13 mouse cellular contexts compared by ENCODE assay signal in genomic region chr15:85682116-85682515, GRCm38 (mm10). TPM values are rescaled to one million over a fixed set of nuclear protein-coding genes. Genes with fewer than 3 reads are reported as not detected.
DNase-seq lines count a peak whose midpoint lies in the region; ATAC-seq and TF ChIP-seq lines count a peak whose summit lies in the region.
"Had no signal": no experiment of that assay in that cellular context is flagged by ENCODE, and none has a peak within 500 bp of the region (broad histone marks: within the 10 kb centered on the region; RNA-seq: fewer than 3 reads in every experiment).

No protein-coding gene starts in this region.

- no peak for DNase-seq in kidney, adult 2 months
- DNase-seq in layer of hippocampus, adult 8-10 months (ENCODE audit: low spot score in 2 of 2), result no peak
- DNase-seq: adrenal gland, adult 2 months had no signal

- peak overlapping the region; percentile 58 for H3ac ChIP-seq in C2C12 (ENCODE audit: control insufficient read depth, insufficient read length, low read depth)

- no peaks in the 10 kb centered on the region for H3K27me3 ChIP-seq in forebrain, embryonic 16.5 days (replicated peaks; ENCODE audit: control insufficient read depth, insufficient read depth, low read length)
- no peaks in the 10 kb centered on the region for H3K27me3 ChIP-seq in forebrain, embryonic 13.5 days
- H3K27me3 ChIP-seq in kidney, adult 2 months (replicated peaks; ENCODE audit: control insufficient read depth, insufficient read depth, low read length), result no peaks in the 10 kb centered on the region
- no peaks in the 10 kb centered on the region for H3K27me3 ChIP-seq in kidney, embryonic 14.5 days (ENCODE audit: control insufficient read depth, insufficient read depth, low read length)
- H3K27me3 ChIP-seq in C2C12 (ENCODE audit: control insufficient read depth, insufficient read depth, insufficient read length), result no peaks in the 10 kb centered on the region
- H3K27me3 ChIP-seq: heart, embryonic 15.5 days had no signal

- H3K36me3 ChIP-seq in forebrain, embryonic 16.5 days (ENCODE audit: control insufficient read depth, insufficient read depth), result peaks cover 7% of the 10 kb centered on the region; the same call in 1 of the 2 replicates
- peaks cover 47% of the 10 kb centered on the region for H3K36me3 ChIP-seq in forebrain, embryonic 13.5 days (ENCODE audit: poor library complexity, severe bottlenecking)
- peaks cover 11% of the 10 kb centered on the region; the same call in 1 of the 2 replicates for H3K36me3 ChIP-seq in kidney, adult 2 months (ENCODE audit: control insufficient read depth, insufficient read depth, low read length)
- H3K36me3 ChIP-seq in kidney, embryonic 14.5 days (ENCODE audit: control insufficient read depth, insufficient read depth, low read length), result peaks cover 44% of the 10 kb centered on the region
- peaks cover 89% of the 10 kb centered on the region for H3K36me3 ChIP-seq in C2C12 (ENCODE audit: control insufficient read depth, insufficient read depth)

- TF ChIP-seq POLR2A in kidney, adult 2 months (IDR thresholded peaks at IDR 0.05; ENCODE audit: low read depth, low read length), result no peak
- TF ChIP-seq POLR2A in cortical plate, adult 2 months (IDR thresholded peaks at IDR 0.05; ENCODE audit: extremely low read depth, insufficient read depth, low read length), result no peak

- no peak for TF ChIP-seq CTCF in kidney, adult 2 months (conservative IDR thresholded peaks at IDR 0.05; ENCODE audit: insufficient read depth, insufficient read length, low read depth, low read length)
- TF ChIP-seq CTCF in C2C12 (IDR thresholded peaks at IDR 0.05; ENCODE audit: control insufficient read depth, insufficient read depth, insufficient read length), result no peak
- TF ChIP-seq CTCF in cortical plate, adult 2 months (IDR thresholded peaks at IDR 0.05; ENCODE audit: extremely low read depth, insufficient read depth, low read length), result no peak

- H3K9ac ChIP-seq in forebrain, embryonic 16.5 days (replicated peaks; ENCODE audit: low read depth, low read length), result 0 out of 2 replicates have a peak overlapping the region, but pooled peaks have one; percentile 8
- no peak overlapping the region for H3K9ac ChIP-seq in forebrain, embryonic 13.5 days
- H3K9ac ChIP-seq in kidney, embryonic 14.5 days (ENCODE audit: low read depth, low read length), result no peak overlapping the region
- H3K9ac ChIP-seq: heart, embryonic 15.5 days had no signal

- H3K4me2 ChIP-seq in forebrain, embryonic 16.5 days (ENCODE audit: low read length), result peak overlapping the region; percentile 98
- H3K4me2 ChIP-seq in forebrain, embryonic 13.5 days, result no peak overlapping the region
- H3K4me2 ChIP-seq in kidney, embryonic 14.5 days (replicated peaks; ENCODE audit: low read depth, low read length), result no peak overlapping the region
- H3K4me2 ChIP-seq: heart, embryonic 15.5 days had no signal

- WGBS in forebrain, embryonic 16.5 days, result 58% methylated on average over 12 of the region's 12 CpGs
- 80% methylated on average over 12 of the region's 12 CpGs for WGBS in forebrain, embryonic 13.5 days
- 36% methylated on average over 12 of the region's 12 CpGs for WGBS in kidney, adult 2 months
- WGBS in kidney, embryonic 14.5 days, result 90% methylated on average over 12 of the region's 12 CpGs

- no peaks in the 10 kb centered on the region for H3K9me3 ChIP-seq in forebrain, embryonic 16.5 days (ENCODE audit: control insufficient read depth, low read length)
- H3K9me3 ChIP-seq in forebrain, embryonic 13.5 days (replicated peaks), result no peaks in the 10 kb centered on the region
- H3K9me3 ChIP-seq in kidney, embryonic 14.5 days (ENCODE audit: control insufficient read depth, low read length), result no peaks in the 10 kb centered on the region
- H3K9me3 ChIP-seq: heart, embryonic 15.5 days; megakaryocyte, embryonic 14.5 days had no signal

- peak overlapping the region; percentile 14 for H3K4me3 ChIP-seq in forebrain, embryonic 16.5 days (replicated peaks; ENCODE audit: low read length)
- H3K4me3 ChIP-seq in forebrain, embryonic 13.5 days, result no peak overlapping the region
- no peak overlapping the region for H3K4me3 ChIP-seq in kidney, adult 2 months (ENCODE audit: insufficient read depth, low read depth, low read length)
- no peak overlapping the region for H3K4me3 ChIP-seq in kidney, embryonic 14.5 days (ENCODE audit: low read length)
- peak overlapping the region; percentile 16 for H3K4me3 ChIP-seq in C2C12 (ENCODE audit: insufficient read depth, poor library complexity, severe bottlenecking)
- peak overlapping the region; percentile 21 for H3K4me3 ChIP-seq in cortical plate, adult 2 months (ENCODE audit: insufficient read depth, low read length)
- H3K4me3 ChIP-seq: heart, embryonic 15.5 days; megakaryocyte, embryonic 14.5 days had no signal

- peaks cover 97% of the 10 kb centered on the region for H3K79me3 ChIP-seq in C2C12 (ENCODE audit: low read depth)

- H3K4me1 ChIP-seq in forebrain, embryonic 16.5 days (replicated peaks; ENCODE audit: control insufficient read depth, insufficient read depth, low read length), result peaks cover 88% of the 10 kb centered on the region
- H3K4me1 ChIP-seq in forebrain, embryonic 13.5 days, result peaks cover 71% of the 10 kb centered on the region
- peaks cover 67% of the 10 kb centered on the region for H3K4me1 ChIP-seq in kidney, adult 2 months (ENCODE audit: control insufficient read depth, insufficient read depth, low read length)
- H3K4me1 ChIP-seq in kidney, embryonic 14.5 days (ENCODE audit: control insufficient read depth, insufficient read depth, low read length), result peaks cover 9% of the 10 kb centered on the region
- H3K4me1 ChIP-seq in cortical plate, adult 2 months (ENCODE audit: control insufficient read depth, insufficient read depth, low read length), result peaks cover 32% of the 10 kb centered on the region
- H3K4me1 ChIP-seq: megakaryocyte, embryonic 14.5 days had no signal

- no peak for ATAC-seq in forebrain, embryonic 16.5 days
- ATAC-seq in forebrain, embryonic 13.5 days, result no peak
- no peak for ATAC-seq in kidney, embryonic 14.5 days (ENCODE audit: low FRiP score, low TSS enrichment)
- ATAC-seq in megakaryocyte, adult 5-6 weeks (ENCODE audit: poor library complexity, severe bottlenecking), result no peak
- ATAC-seq: inflammation-experienced regulatory T-cells, adult 6 months had no signal

- 0 out of 2 replicates have a peak overlapping the region, but pooled peaks have one; percentile 24 for H3K27ac ChIP-seq in forebrain, embryonic 16.5 days (ENCODE audit: low read length)
- H3K27ac ChIP-seq in forebrain, embryonic 13.5 days, result no peak overlapping the region
- peak overlapping the region; percentile 2 for H3K27ac ChIP-seq in kidney, adult 2 months (ENCODE audit: insufficient read depth, low read depth, low read length)
- no peak overlapping the region for H3K27ac ChIP-seq in kidney, embryonic 14.5 days (ENCODE audit: low read depth, low read length)
- 0 out of 2 replicates have a peak overlapping the region, but pooled peaks have one; percentile 1 for H3K27ac ChIP-seq in cortical plate, adult 2 months (ENCODE audit: insufficient read depth, low read length)
- H3K27ac ChIP-seq: heart, embryonic 15.5 days had no signal

- H3K79me2 ChIP-seq in C2C12 (ENCODE audit: control insufficient read depth, insufficient read depth), result peaks cover 100% of the 10 kb centered on the region

TF ChIP-seq in C2C12, 6 proteins besides CTCF, POLR2A, EP300 and RAD21:
- peak; percentile 27 for TF ChIP-seq USF1 (IDR thresholded peaks at IDR 0.05; ENCODE audit: low read depth)
- no peak for TF ChIP-seq CEBPB (IDR thresholded peaks at IDR 0.05; ENCODE audit: low read depth)
- TF ChIP-seq MAX (IDR thresholded peaks at IDR 0.05), result peak; percentile 15

RNA-seq across cellular contexts. Expression of gene Ppara, which starts 52.7 kb away (rescaled TPM):
- 0.90 and 1.6 TPM in 2 replicates for polyA plus RNA-seq in forebrain, embryonic 16.5 days (2015; fragmentation: Nextera tagmentation; extraction: Ambion mirVana)
- 0.44 and 0.63 TPM in 2 replicates for polyA plus RNA-seq in forebrain, embryonic 13.5 days (2015; fragmentation: Nextera tagmentation; extraction: Ambion mirVana)
- 31.3 and 32.5 TPM in 2 replicates for polyA plus RNA-seq in kidney, adult 2 months (2012; rRNA removed)
- polyA plus RNA-seq in kidney, embryonic 14.5 days (2014; fragmentation: Nextera tagmentation; extraction: Ambion mirVana), result 1.7 and 2.3 TPM in 2 replicates
- polyA plus RNA-seq in C2C12 (2012; fragmentation: generic; extraction: Trizol), result 0.08 TPM
- 1.8 and 2.0 TPM in 2 replicates for polyA plus RNA-seq in cortical plate, adult 2 months (2012; rRNA removed)
- not detected in 2 replicates for total RNA-seq in megakaryocyte, adult 5-6 weeks (2015)
- total RNA-seq in megakaryocyte, adult 5-6 weeks (2017), result not detected in 2 replicates
- 1 to 10 TPM; 2.8 to 5.1 (median 4.2) TPM for total RNA-seq in layer of hippocampus, adult 8-10 months (2022)
- total RNA-seq: granulocyte monocyte progenitor cell, adult 5-6 weeks had no signal
- polyA plus RNA-seq: inflammation-experienced regulatory T-cells, adult 6 months had no signal

Comparison
In these comparisons a context has a peak if more than half of its experiments do, and no peak if none do; other contexts are left out.
1. H3K27ac ChIP-seq: peak in forebrain, embryonic 16.5 days (single experiment), kidney, adult 2 months (single experiment) and cortical plate, adult 2 months (single experiment); none in forebrain, embryonic 13.5 days (single experiment) and kidney, embryonic 14.5 days (single experiment).
2. H3K4me3 ChIP-seq: peak in forebrain, embryonic 16.5 days (single experiment), C2C12 (single experiment) and cortical plate, adult 2 months (single experiment); none in forebrain, embryonic 13.5 days (single experiment), kidney, adult 2 months (single experiment) and kidney, embryonic 14.5 days (single experiment).